Mouse (Mus musculus): ENCODE results near the gene Grik4. TPM values are rescaled to one million over a fixed set of nuclear protein-coding genes. Genes with fewer than 3 reads are reported as not detected.

Grik4 gene
- total RNA-seq, 1 experiment from 2014 or later = not detected

DNA sequence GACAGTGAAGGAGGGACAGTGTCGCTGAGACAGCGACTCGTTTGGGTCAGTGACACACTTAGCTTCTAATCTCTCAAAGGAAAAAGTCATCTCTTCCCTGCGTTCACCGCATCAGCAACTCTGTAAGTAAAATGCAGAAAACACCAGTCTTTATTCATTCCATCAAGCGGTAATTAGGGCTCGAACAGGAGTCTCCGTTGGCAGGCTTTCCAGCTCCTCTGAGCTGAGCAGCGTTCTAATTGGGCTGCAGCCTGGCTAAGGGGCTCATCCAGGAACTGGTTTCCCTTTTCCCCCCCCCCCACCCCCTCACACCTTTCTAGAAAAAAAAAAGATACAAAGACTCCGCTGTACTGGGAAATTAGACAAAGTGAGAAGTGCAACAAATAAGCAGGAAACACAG is 75.8 kb downstream of the Grik4 start:
- ATAC-seq (replicated peaks; ENCODE audit: insufficient number of reproducible peaks, low FRiP score, low TSS enrichment, poor library complexity, severe bottlenecking) = no peak

GRCm38 (mm10) chr9:42866650-42867049 is 77.6 kb downstream of the Grik4 start:
- ATAC-seq (replicated peaks; ENCODE audit: insufficient number of reproducible peaks, low FRiP score, low TSS enrichment, poor library complexity, severe bottlenecking) = no peak

DNA sequence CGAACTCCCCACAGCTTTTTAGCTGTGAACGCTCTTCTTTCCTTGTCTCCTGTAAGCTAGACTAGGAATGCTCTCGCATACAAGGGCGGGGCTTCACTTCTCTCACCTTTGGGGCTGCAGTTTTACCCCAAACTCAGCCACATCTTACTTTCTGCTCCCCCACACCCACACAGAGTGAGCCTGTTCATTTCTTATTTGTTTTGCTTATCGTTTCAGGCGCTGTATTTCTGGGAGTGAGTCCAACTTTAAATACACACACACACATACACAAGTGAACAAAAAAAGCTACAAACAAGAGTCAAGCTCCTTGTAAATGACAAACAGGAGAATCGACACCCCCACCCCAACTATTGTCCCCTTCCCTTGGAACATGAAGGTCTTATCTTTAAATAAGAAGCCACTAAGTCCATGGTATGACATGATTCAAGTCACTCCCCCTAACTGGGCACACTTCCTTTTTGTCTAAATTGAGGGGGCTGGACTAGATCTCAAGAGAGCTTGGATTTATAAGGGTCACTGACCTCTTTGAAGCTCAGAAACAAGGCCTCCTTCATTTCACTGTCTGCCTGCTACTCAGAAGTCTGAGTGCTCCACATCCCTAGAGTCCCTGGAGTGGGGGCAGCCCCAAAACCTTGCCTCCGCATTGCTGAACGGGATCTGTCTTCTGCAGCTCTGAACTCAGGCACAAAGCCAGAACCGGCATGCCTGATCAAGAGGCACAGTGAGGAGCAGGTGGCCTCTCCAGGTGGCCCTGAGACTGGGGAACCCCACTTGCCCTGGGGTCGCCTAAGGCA is 79.1 kb downstream of the Grik4 start:
- ATAC-seq (replicated peaks; ENCODE audit: insufficient number of reproducible peaks, low FRiP score, low TSS enrichment, poor library complexity, severe bottlenecking) = no peak

DNA sequence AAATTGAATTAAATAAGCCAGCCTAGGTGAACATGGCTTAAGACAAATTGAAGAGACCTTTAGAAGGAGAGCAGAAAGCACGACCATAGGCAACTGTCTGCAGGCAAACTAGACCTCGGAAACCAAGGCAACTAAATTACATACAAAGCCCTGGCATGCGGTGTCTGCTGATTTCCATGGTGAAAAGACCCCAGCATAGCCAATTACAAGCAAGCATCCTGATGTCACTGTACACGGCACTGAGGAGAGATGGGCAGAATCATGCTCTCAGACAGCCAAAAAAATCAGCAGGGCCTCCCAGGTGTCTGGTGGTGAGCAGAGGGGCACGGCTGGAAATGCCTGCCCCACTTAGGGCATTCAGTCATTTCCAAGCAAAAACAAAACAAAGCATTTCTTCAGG is 80.9 kb downstream of the Grik4 start:
- ATAC-seq (replicated peaks; ENCODE audit: insufficient number of reproducible peaks, low FRiP score, low TSS enrichment, poor library complexity, severe bottlenecking) = no peak

GRCm38 (mm10) chr9:42861711-42862110 is 82.6 kb downstream of the Grik4 start:
- ATAC-seq (replicated peaks; ENCODE audit: insufficient number of reproducible peaks, low FRiP score, low TSS enrichment, poor library complexity, severe bottlenecking) = no peak

- ATAC-seq (replicated peaks; ENCODE audit: insufficient number of reproducible peaks, low FRiP score, low TSS enrichment, poor library complexity, severe bottlenecking) = no peak
Measured at GRCm38 (mm10) chr9:42861238-42861637, 83.1 kb downstream of the Grik4 start.

GRCm38 (mm10) chr9:42859959-42860794 is 84.1 kb downstream of the Grik4 start:
- ATAC-seq (replicated peaks; ENCODE audit: insufficient number of reproducible peaks, low FRiP score, low TSS enrichment, poor library complexity, severe bottlenecking) = no peak

DNA sequence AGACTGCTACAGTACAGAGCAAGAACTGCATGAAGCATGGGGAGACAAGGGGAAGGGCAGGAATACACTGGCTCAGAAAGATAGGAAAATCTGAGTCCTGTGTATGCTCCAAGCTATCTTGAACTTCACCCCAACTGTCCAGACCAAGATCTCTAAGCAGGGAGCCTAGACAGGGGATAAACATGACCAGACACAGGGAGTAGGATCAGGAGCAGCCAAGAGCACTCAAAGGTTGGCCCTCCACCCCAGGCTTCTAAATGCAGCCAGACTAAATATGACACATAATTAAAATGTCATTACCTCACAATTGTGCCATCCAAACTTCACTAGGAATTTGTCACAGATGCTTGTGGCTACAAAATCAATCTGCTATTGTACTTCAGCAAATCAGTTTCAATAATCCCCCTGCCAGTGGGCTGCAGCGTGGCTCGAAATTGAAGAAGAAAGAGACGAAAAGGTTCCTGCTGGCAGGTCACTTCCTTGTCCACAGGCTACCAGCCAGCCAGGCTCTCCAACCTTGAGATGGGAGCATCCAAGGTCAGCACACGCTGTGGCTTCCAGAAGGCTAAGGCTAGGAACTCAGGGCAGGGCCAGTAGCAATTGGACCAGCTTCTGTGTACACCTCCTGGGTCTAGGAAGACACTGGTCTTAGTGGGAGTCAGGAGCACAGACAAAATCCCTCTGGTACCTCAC is 85.1 kb downstream of the Grik4 start:
- no peak for ATAC-seq (replicated peaks; ENCODE audit: insufficient number of reproducible peaks, low FRiP score, low TSS enrichment, poor library complexity, severe bottlenecking)

DNA sequence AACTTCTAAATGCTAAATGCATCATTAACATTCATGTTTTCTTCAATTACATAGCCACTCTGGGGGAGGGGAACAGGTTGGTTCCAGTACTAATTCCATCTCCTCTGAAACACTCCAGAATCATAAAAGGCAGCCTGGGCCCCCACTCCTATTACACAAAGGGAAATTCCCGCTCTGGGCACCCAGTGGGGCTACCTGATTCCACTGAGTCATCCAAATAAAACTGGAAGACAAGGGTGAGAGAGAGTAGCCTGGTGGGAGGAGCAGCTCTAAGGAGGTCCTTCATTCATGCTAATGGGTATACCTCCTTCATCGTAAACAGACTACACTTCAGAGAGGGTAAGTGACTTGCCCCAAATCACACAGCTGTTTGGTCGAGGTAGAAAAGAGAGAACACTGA is 85.7 kb downstream of the Grik4 start:
- no peak for ATAC-seq (replicated peaks; ENCODE audit: insufficient number of reproducible peaks, low FRiP score, low TSS enrichment, poor library complexity, severe bottlenecking)

DNA sequence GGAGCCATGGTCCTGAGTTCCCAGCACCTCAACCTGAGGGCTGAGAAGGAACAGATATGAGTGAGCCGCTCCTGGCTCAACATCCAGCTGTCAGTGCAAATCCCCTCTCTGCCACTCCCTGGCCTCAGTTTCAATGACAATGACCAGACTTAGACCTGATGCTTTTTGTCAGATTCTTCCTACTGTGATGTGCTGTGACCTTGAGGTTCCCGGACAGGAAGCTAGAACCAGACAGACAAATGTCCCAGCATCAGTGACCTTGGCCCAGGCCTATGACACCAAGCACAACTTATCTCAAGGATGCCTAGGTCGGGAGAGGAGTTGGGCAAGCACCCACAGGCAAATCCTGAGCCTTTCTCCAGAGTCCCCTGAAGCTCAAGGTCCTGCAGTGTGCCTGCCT is 86.5 kb downstream of the Grik4 start:
- no peak for ATAC-seq (replicated peaks; ENCODE audit: insufficient number of reproducible peaks, low FRiP score, low TSS enrichment, poor library complexity, severe bottlenecking)

DNA sequence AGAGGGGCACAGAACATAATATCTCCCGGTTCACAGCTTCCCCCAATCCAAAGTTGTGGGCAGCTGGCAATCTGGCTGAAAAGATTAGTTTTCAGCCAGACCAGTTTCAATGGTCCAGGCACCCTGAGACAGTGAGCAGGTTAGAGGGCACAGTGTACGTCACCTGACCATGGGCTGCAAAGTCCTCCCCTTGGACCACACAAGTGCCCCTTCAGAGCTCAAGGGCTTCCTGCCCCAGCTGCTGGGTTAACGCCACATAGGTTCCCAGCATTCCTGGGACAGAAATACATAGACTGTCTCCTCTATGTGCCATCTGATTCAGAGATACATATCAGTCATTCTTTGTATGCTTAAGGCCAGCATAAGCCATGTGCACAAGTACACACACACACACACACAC is 91.2 kb downstream of the Grik4 start:
- no peak for ATAC-seq (replicated peaks; ENCODE audit: insufficient number of reproducible peaks, low FRiP score, low TSS enrichment, poor library complexity, severe bottlenecking)

DNA sequence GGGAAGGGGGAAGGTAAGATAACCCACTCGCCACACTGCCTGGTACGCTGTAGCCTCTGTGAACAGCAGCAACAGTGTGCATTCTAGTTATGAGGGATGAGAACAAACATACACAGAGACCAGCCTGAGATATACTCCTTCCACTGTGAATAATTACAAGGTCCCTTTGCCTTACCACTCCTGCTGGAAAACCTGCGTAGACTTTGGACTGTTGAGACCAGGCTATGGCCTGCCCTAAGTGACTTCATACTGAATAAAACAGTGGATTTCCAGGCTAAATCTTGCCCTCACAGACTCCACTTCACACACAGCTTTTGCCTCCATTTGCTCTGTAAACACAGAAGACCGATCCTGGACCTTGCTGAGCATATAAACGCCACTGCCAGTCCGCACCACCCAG is 94.2 kb downstream of the Grik4 start:
- ATAC-seq (replicated peaks; ENCODE audit: insufficient number of reproducible peaks, low FRiP score, low TSS enrichment, poor library complexity, severe bottlenecking) = no peak

DNA sequence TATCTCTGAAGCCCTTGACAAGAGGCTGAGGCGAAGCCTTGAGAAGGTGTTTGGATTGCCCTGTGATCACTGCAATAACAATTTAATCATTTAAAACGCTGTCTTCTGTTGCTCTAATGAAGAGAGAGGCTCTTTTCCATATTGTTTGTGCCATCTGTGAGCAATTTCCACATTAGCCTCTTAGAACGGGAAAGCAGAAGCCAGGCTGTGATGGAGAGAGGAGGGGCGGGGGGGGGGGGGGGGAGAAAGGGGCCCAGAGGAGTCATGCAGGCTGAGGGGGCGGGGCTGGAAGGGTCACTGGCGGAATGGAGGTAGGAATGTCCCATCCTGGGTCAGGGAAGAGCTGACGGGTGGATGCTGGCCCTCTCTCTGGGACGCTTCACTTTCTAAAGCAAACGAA is 96.2 kb downstream of the Grik4 start:
- ATAC-seq (replicated peaks; ENCODE audit: insufficient number of reproducible peaks, low FRiP score, low TSS enrichment, poor library complexity, severe bottlenecking) = no peak

GRCm38 (mm10) chr9:42846676-42847425 is 97.4 kb downstream of the Grik4 start:
- no peak for ATAC-seq (replicated peaks; ENCODE audit: insufficient number of reproducible peaks, low FRiP score, low TSS enrichment, poor library complexity, severe bottlenecking)

DNA sequence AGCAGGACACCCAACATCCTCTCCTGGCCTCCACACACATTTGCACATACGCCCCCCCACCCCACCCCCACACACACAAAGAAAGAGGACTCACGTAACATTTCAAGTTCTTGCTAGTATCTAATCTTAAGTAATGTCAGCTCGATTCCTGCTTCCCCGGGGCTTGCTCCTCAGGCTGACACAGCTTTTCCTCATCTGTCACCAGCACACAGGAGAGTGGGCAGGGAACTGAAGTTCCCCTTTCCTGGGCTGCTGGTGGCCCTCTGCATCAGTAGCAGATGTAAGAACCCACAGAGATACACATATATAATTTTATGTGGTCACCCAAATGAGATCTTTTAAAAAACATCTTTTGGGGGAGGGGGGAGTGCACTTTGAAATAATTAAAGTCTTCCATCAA is 98.2 kb downstream of the Grik4 start:
- ATAC-seq (replicated peaks; ENCODE audit: insufficient number of reproducible peaks, low FRiP score, low TSS enrichment, poor library complexity, severe bottlenecking) = no peak

DNA sequence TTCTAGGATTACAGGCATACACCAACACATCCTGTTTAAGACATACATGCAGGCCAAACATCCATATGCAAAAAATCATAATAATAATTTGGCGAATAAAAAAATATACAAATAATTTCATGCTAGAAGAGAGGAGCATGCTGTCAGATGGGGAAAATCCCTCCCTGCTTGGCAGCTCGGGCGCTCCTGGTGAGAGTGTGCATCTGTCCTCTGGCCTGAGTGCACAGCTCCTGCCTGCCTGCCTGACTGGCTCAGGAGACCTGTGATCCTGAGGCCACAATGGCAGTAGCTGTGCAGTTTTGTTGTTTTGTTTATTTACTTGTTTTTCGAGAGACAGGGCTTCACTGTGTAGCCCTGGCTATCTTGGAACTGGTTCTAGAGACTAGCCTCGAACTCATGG is 100.0 kb downstream of the Grik4 start:
- no peak for ATAC-seq (replicated peaks; ENCODE audit: insufficient number of reproducible peaks, low FRiP score, low TSS enrichment, poor library complexity, severe bottlenecking)

GRCm38 (mm10) chr9:42838299-42838698 is 106.0 kb downstream of the Grik4 start:
- ATAC-seq (replicated peaks; ENCODE audit: insufficient number of reproducible peaks, low FRiP score, low TSS enrichment, poor library complexity, severe bottlenecking) = no peak

DNA sequence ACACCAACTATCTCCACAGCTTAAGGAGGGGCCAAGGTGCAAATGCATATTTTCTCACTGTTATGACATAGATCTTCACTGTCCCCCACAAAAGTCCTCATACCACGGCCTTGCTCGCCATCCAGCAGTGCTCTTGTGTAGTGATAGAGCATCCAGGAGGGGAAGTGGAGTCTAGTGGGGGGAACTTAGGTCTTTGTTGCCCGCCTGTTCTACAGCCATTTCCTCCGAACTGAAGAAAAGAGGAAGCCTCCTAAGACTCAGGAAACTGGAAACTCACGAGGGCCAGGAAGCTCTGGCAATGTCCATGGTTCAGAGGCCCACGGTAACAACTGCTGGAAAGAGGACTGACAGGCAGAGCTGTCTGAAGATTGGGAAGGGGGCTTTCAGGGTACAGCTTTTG is 106.8 kb downstream of the Grik4 start:
- ATAC-seq (replicated peaks; ENCODE audit: insufficient number of reproducible peaks, low FRiP score, low TSS enrichment, poor library complexity, severe bottlenecking) = no peak

GRCm38 (mm10) chr9:42831558-42831957 is 112.7 kb downstream of the Grik4 start:
- ATAC-seq (replicated peaks; ENCODE audit: insufficient number of reproducible peaks, low FRiP score, low TSS enrichment, poor library complexity, severe bottlenecking) = no peak

Measured in monocyte, adult 5-6 weeks (primary cell).